Mouse (Mus musculus): Measurements from ENCODE around the gene Rac1. TPM values are rescaled to one million over a fixed set of nuclear protein-coding genes. Genes with fewer than 3 reads are reported as not detected.
"Not testable (repeated sequence)": the region's sequence is repeated elsewhere in the genome, so short reads cannot be mapped to it uniquely, and the experiment has no call there.

Rac1 gene
- polyA plus RNA-seq, 1 experiment: 245 TPM

DNA sequence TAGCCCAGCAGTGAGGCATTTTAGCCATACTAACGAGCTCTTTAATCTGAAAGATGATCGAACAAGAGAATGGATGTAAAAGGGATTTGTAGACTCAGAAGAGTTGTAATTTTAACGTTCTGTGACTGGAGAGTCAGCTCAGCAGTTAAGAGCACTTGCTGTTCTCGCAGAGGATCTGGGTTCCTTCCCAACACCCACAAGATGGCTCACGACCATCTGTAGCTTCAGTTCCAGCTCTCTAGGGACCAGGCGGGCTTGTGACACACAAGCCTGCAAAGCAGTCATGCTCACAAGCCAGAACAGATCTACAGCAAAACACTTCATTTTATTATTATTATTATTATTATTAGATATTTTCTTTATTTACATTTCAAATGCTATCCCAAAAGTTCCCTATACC, 25.1 kb upstream of the Rac1 start:
- peaks cover 28% of the 10 kb centered on the region for H3K79me2 ChIP-seq (ENCODE audit: control insufficient read depth, insufficient read depth)
- TF ChIP-seq TCF3 (IDR thresholded peaks at IDR 0.05; ENCODE audit: insufficient read length, low read depth) (no peak), USF1 (IDR thresholded peaks at IDR 0.05; ENCODE audit: low read depth) (no peak), CEBPB (IDR thresholded peaks at IDR 0.05; ENCODE audit: insufficient read depth, poor library complexity, severe bottlenecking) (no peak), POLR2A (IDR thresholded peaks at IDR 0.05; ENCODE audit: insufficient read length, low read depth) (no peak), MYOG (IDR thresholded peaks at IDR 0.05; ENCODE audit: control insufficient read depth in 1 of 3, insufficient read depth in 1 of 3, insufficient read length in 2 of 3, low read depth in 2 of 3) (no peak), MYOD1 (IDR thresholded peaks at IDR 0.05; ENCODE audit: control insufficient read depth in 1 of 3, insufficient read length in 2 of 3, low read depth in 2 of 3) (no peak), MAX (IDR thresholded peaks at IDR 0.05; ENCODE audit: low read depth) (no peak)
- H3ac ChIP-seq (ENCODE audit: control insufficient read depth, insufficient read length): no peak overlapping the region
- H3K4me2 ChIP-seq (ENCODE audit: low read depth): no peak overlapping the region
- H3K27me3 ChIP-seq (ENCODE audit: control insufficient read depth, insufficient read depth, insufficient read length): no peaks in the 10 kb centered on the region
- H3K4me3 ChIP-seq: no peak overlapping the region
- no peaks in the 10 kb centered on the region for H3K36me3 ChIP-seq (ENCODE audit: control insufficient read depth, insufficient read depth)

GRCm38 (mm10) chr5:143548922-143549321, 21.1 kb upstream of the Rac1 start:
- H3K27me3 ChIP-seq (ENCODE audit: control insufficient read depth, insufficient read depth, insufficient read length); H3K36me3 ChIP-seq (ENCODE audit: control insufficient read depth, insufficient read depth): not testable (repeated sequence)
- H3K4me3 ChIP-seq: peak overlapping the region; percentile 30
- peaks cover 22% of the 10 kb centered on the region for H3K79me2 ChIP-seq (ENCODE audit: control insufficient read depth, insufficient read depth)
- H3K4me2 ChIP-seq (ENCODE audit: low read depth): peak overlapping the region; percentile 95
- H3ac ChIP-seq (ENCODE audit: control insufficient read depth, insufficient read length): peak overlapping the region; percentile 48

DNA sequence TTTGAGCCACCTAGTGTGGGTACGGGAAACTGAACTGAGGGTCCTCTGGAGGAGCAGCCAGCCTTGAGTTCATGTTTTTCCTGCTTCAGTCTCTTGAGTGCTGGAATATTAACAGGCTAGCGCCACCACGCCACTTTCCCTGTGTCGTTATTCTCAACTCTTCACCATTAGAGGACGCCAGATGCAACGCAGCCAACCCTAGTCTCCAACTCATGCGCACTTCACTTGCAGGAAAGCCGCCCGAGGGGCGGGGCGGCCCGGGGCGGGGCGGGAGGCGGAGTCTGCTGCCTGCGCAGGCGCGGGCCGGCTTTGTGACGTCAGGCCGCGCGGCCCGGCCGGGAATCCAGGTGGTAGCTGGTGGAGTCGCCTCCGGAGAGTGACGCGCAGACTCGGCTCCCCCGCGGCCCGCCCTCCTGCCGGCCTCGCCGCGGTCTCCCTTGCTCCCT, 20.6 kb upstream of the Rac1 start:
- peak overlapping the region; percentile 30 for H3K4me3 ChIP-seq
- no peak for TF ChIP-seq REST (IDR thresholded peaks at IDR 0.05; ENCODE audit: insufficient read depth, insufficient read length)
- TF ChIP-seq USF1 (IDR thresholded peaks at IDR 0.05; ENCODE audit: low read depth): no peak
- TF ChIP-seq TCF3 (IDR thresholded peaks at IDR 0.05; ENCODE audit: insufficient read length, low read depth): no peak
- TF ChIP-seq E2F4 (IDR thresholded peaks at IDR 0.05; ENCODE audit: insufficient read depth): no peak
- peak in 1 of 3 experiments; percentile 31 for TF ChIP-seq MYOG (IDR thresholded peaks at IDR 0.05; ENCODE audit: control insufficient read depth in 1 of 3, insufficient read depth in 1 of 3, insufficient read length in 2 of 3, low read depth in 2 of 3)
- TF ChIP-seq POLR2AphosphoS2 (IDR thresholded peaks at IDR 0.05; ENCODE audit: insufficient read length, low read depth): peak; percentile 74
- TF ChIP-seq TCF12 (IDR thresholded peaks at IDR 0.05; ENCODE audit: insufficient read depth, poor library complexity, severe bottlenecking): no peak
- TF ChIP-seq POLR2A (IDR thresholded peaks at IDR 0.05; ENCODE audit: insufficient read length, low read depth): peak; percentile 89
- TF ChIP-seq SRF (IDR thresholded peaks at IDR 0.05; ENCODE audit: control insufficient read depth, insufficient read length, low read depth): no peak
- H3K36me3 ChIP-seq (ENCODE audit: control insufficient read depth, insufficient read depth): no peaks in the 10 kb centered on the region
- H3ac ChIP-seq (ENCODE audit: control insufficient read depth, insufficient read length): peak overlapping the region; percentile 48
- peaks cover 22% of the 10 kb centered on the region for H3K79me2 ChIP-seq (ENCODE audit: control insufficient read depth, insufficient read depth)
- peak overlapping the region; percentile 84 for H3K4me2 ChIP-seq (ENCODE audit: low read depth)
- H3K27me3 ChIP-seq (ENCODE audit: control insufficient read depth, insufficient read depth, insufficient read length): no peaks in the 10 kb centered on the region

DNA sequence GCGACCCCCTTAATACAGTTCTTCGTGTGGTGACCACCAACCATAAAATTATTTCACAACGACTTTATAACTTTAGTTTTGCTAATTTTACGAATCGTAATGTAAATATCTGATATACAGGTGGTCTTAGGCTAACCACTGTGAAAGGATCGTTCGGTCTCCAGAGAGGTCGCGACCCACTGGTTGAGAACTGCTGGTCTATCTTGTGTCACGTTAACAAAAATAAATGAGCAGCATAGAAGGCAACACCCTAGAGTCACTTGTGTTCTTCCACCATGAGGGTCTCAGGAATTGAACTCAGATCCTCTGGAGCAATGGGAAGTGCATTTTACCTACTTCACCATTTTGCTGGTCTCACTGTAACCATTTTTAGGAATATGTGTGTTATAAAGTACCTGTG, 20.0 kb upstream of the Rac1 start:
- Histone ChIP-seq H3K4me2 (ENCODE audit: low read depth) (peak overlapping the region; percentile 84), H3K79me2 (ENCODE audit: control insufficient read depth, insufficient read depth) (peaks cover 22% of the 10 kb centered on the region), H3K27me3 (ENCODE audit: control insufficient read depth, insufficient read depth, insufficient read length) (no peaks in the 10 kb centered on the region), H3ac (ENCODE audit: control insufficient read depth, insufficient read length) (no peak overlapping the region), H3K4me3 (no peak overlapping the region), H3K36me3 (ENCODE audit: control insufficient read depth, insufficient read depth) (no peaks in the 10 kb centered on the region)
- TF ChIP-seq MYOD1 (IDR thresholded peaks at IDR 0.05; ENCODE audit: control insufficient read depth in 1 of 3, insufficient read length in 2 of 3, low read depth in 2 of 3): no peak
- no peak for TF ChIP-seq USF1 (IDR thresholded peaks at IDR 0.05; ENCODE audit: low read depth)
- no peak for TF ChIP-seq REST (IDR thresholded peaks at IDR 0.05; ENCODE audit: insufficient read depth, insufficient read length)
- TF ChIP-seq CEBPB (IDR thresholded peaks at IDR 0.05; ENCODE audit: insufficient read depth, poor library complexity, severe bottlenecking): no peak
- no peak for TF ChIP-seq POLR2AphosphoS2 (IDR thresholded peaks at IDR 0.05; ENCODE audit: insufficient read length, low read depth)
- TF ChIP-seq TCF12 (IDR thresholded peaks at IDR 0.05; ENCODE audit: insufficient read depth, poor library complexity, severe bottlenecking): no peak
- no peak for TF ChIP-seq MAX (IDR thresholded peaks at IDR 0.05; ENCODE audit: low read depth)
- TF ChIP-seq SRF (IDR thresholded peaks at IDR 0.05; ENCODE audit: control insufficient read depth, insufficient read length, low read depth): no peak
- no peak for TF ChIP-seq TCF3 (IDR thresholded peaks at IDR 0.05; ENCODE audit: insufficient read length, low read depth)
- TF ChIP-seq E2F4 (IDR thresholded peaks at IDR 0.05; ENCODE audit: insufficient read depth): no peak
- no peak for TF ChIP-seq MYOG (IDR thresholded peaks at IDR 0.05; ENCODE audit: control insufficient read depth in 1 of 3, insufficient read depth in 1 of 3, insufficient read length in 2 of 3, low read depth in 2 of 3)
- TF ChIP-seq POLR2A (IDR thresholded peaks at IDR 0.05; ENCODE audit: insufficient read length, low read depth): no peak

DNA sequence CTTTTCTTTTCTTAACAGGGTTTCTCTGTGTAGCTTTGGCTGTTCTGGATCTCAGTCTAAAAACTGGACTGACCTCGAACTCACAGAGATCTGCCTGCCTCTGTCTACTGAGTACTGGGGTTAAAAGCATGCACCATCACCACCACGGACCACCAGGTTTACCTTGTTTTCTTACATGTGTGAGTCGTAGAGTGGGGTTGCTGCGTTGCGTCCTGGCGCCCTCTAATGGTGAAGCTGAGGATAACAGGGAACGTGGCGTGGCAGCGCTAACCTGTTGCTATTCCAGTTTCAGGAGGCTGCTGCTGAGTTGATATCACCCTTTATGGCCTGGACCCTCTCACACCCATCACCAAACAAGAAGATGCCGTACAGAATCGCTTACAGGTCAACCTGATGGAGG, 19.5 kb upstream of the Rac1 start:
- no peaks in the 10 kb centered on the region for H3K36me3 ChIP-seq (ENCODE audit: control insufficient read depth, insufficient read depth)
- H3K79me2 ChIP-seq (ENCODE audit: control insufficient read depth, insufficient read depth): peaks cover 22% of the 10 kb centered on the region
- no peak for TF ChIP-seq SRF (IDR thresholded peaks at IDR 0.05; ENCODE audit: control insufficient read depth, insufficient read length, low read depth)
- TF ChIP-seq MYOG (IDR thresholded peaks at IDR 0.05; ENCODE audit: control insufficient read depth in 1 of 3, insufficient read depth in 1 of 3, insufficient read length in 2 of 3, low read depth in 2 of 3): no peak
- TF ChIP-seq POLR2A (IDR thresholded peaks at IDR 0.05; ENCODE audit: insufficient read length, low read depth): no peak
- no peak for TF ChIP-seq MAX (IDR thresholded peaks at IDR 0.05; ENCODE audit: low read depth)
- no peak for TF ChIP-seq CEBPB (IDR thresholded peaks at IDR 0.05; ENCODE audit: insufficient read depth, poor library complexity, severe bottlenecking)
- no peak for TF ChIP-seq TCF3 (IDR thresholded peaks at IDR 0.05; ENCODE audit: insufficient read length, low read depth)
- no peak for TF ChIP-seq REST (IDR thresholded peaks at IDR 0.05; ENCODE audit: insufficient read depth, insufficient read length)
- TF ChIP-seq USF1 (IDR thresholded peaks at IDR 0.05; ENCODE audit: low read depth): no peak
- TF ChIP-seq POLR2AphosphoS2 (IDR thresholded peaks at IDR 0.05; ENCODE audit: insufficient read length, low read depth): no peak
- no peak for TF ChIP-seq MYOD1 (IDR thresholded peaks at IDR 0.05; ENCODE audit: control insufficient read depth in 1 of 3, insufficient read length in 2 of 3, low read depth in 2 of 3)
- no peak overlapping the region for H3ac ChIP-seq (ENCODE audit: control insufficient read depth, insufficient read length)
- H3K27me3 ChIP-seq (ENCODE audit: control insufficient read depth, insufficient read depth, insufficient read length): no peaks in the 10 kb centered on the region
- peak overlapping the region; percentile 84 for H3K4me2 ChIP-seq (ENCODE audit: low read depth)
- no peak overlapping the region for H3K4me3 ChIP-seq
